Mouse (Mus musculus): ENCODE results near the gene Prss56. TPM values are rescaled to one million over a fixed set of nuclear protein-coding genes. Genes with fewer than 3 reads are reported as not detected.

The Prss56 gene
- total RNA-seq, 1 experiment from 2014 or later = not detected

- no peak for ATAC-seq (replicated peaks; ENCODE audit: insufficient number of reproducible peaks, low FRiP score, low TSS enrichment, poor library complexity, severe bottlenecking)
These were observed 2.2 kb upstream of the Prss56 start for GRCm38 (mm10) chr1:87180896-87181295.

GRCm38 (mm10) chr1:87183998-87184750 is 1.1 kb downstream of the Prss56 start:
- ATAC-seq (replicated peaks; ENCODE audit: insufficient number of reproducible peaks, low FRiP score, low TSS enrichment, poor library complexity, severe bottlenecking) = no peak

GRCm38 (mm10) chr1:87184751-87185139 is 1.6 kb downstream of the Prss56 start:
- ATAC-seq (replicated peaks; ENCODE audit: insufficient number of reproducible peaks, low FRiP score, low TSS enrichment, poor library complexity, severe bottlenecking) = no peak; the same call in 1 of the 2 replicates

GRCm38 (mm10) chr1:87185526-87185925 is 2.4 kb downstream of the Prss56 start:
- no peak for ATAC-seq (replicated peaks; ENCODE audit: insufficient number of reproducible peaks, low FRiP score, low TSS enrichment, poor library complexity, severe bottlenecking)

- no peak for ATAC-seq (replicated peaks; ENCODE audit: insufficient number of reproducible peaks, low FRiP score, low TSS enrichment, poor library complexity, severe bottlenecking)
These were observed 3.3 kb downstream of the Prss56 start for GRCm38 (mm10) chr1:87186261-87187036.

GRCm38 (mm10) chr1:87187037-87187355 is 3.9 kb downstream of the Prss56 start:
- no peak for ATAC-seq (replicated peaks; ENCODE audit: insufficient number of reproducible peaks, low FRiP score, low TSS enrichment, poor library complexity, severe bottlenecking)

GRCm38 (mm10) chr1:87190429-87190828 is 7.3 kb downstream of the Prss56 start, which contains the start of gene Chrnd:
TSS of gene Chrnd (plus strand) at chr1:87190607.
- no peak for ATAC-seq (replicated peaks; ENCODE audit: insufficient number of reproducible peaks, low FRiP score, low TSS enrichment, poor library complexity, severe bottlenecking)

GRCm38 (mm10) chr1:87197296-87197695 is 14.2 kb downstream of the Prss56 start:
- ATAC-seq (replicated peaks; ENCODE audit: insufficient number of reproducible peaks, low FRiP score, low TSS enrichment, poor library complexity, severe bottlenecking) = no peak

GRCm38 (mm10) chr1:87198119-87199065 is 15.3 kb downstream of the Prss56 start:
- ATAC-seq (replicated peaks; ENCODE audit: insufficient number of reproducible peaks, low FRiP score, low TSS enrichment, poor library complexity, severe bottlenecking) = no peak

- no peak for ATAC-seq (replicated peaks; ENCODE audit: insufficient number of reproducible peaks, low FRiP score, low TSS enrichment, poor library complexity, severe bottlenecking)
These were observed 17.7 kb downstream of the Prss56 start for GRCm38 (mm10) chr1:87200811-87201210.

- no peak for ATAC-seq (replicated peaks; ENCODE audit: insufficient number of reproducible peaks, low FRiP score, low TSS enrichment, poor library complexity, severe bottlenecking)
These were observed 18.7 kb downstream of the Prss56 start for GRCm38 (mm10) chr1:87201848-87202247.

- no peak for ATAC-seq (replicated peaks; ENCODE audit: insufficient number of reproducible peaks, low FRiP score, low TSS enrichment, poor library complexity, severe bottlenecking)
These were observed 20.7 kb downstream of the Prss56 start for GRCm38 (mm10) chr1:87203779-87204178.

GRCm38 (mm10) chr1:87204465-87204864 is 21.4 kb downstream of the Prss56 start, which contains the start of gene Chrng:
TSS of gene Chrng (plus strand) at chr1:87204657.
- no peak for ATAC-seq (replicated peaks; ENCODE audit: insufficient number of reproducible peaks, low FRiP score, low TSS enrichment, poor library complexity, severe bottlenecking)

GRCm38 (mm10) chr1:87205038-87205437 is 21.9 kb downstream of the Prss56 start:
- no peak for ATAC-seq (replicated peaks; ENCODE audit: insufficient number of reproducible peaks, low FRiP score, low TSS enrichment, poor library complexity, severe bottlenecking)

GRCm38 (mm10) chr1:87205502-87205901 is 22.4 kb downstream of the Prss56 start:
- no peak for ATAC-seq (replicated peaks; ENCODE audit: insufficient number of reproducible peaks, low FRiP score, low TSS enrichment, poor library complexity, severe bottlenecking)

- ATAC-seq (replicated peaks; ENCODE audit: insufficient number of reproducible peaks, low FRiP score, low TSS enrichment, poor library complexity, severe bottlenecking) = no peak
These were observed 23.2 kb downstream of the Prss56 start for GRCm38 (mm10) chr1:87206339-87206738.

GRCm38 (mm10) chr1:87211431-87211830 is 28.3 kb downstream of the Prss56 start:
- no peak for ATAC-seq (replicated peaks; ENCODE audit: insufficient number of reproducible peaks, low FRiP score, low TSS enrichment, poor library complexity, severe bottlenecking)

GRCm38 (mm10) chr1:87213735-87214704 is 30.9 kb downstream of the Prss56 start, which contains the start of gene Eif4e2:
TSS of gene Eif4e2 (plus strand) at chr1:87213914.
- ATAC-seq (replicated peaks; ENCODE audit: insufficient number of reproducible peaks, low FRiP score, low TSS enrichment, poor library complexity, severe bottlenecking) = peak; percentile 88

Measured in monocyte, adult 5-6 weeks (primary cell).